Mouse (Mus musculus) forebrain, postnatal 0 days (tissue): Measurements from ENCODE around the gene Krtcap2. TPM values are rescaled to one million over a fixed set of nuclear protein-coding genes. Genes with fewer than 3 reads are reported as not detected.

Source experiments
- ATAC-seq: fragments of 200-750 bp; cut with Nextera tagmentation; 2 replicates; pipeline ENCODE4 v1.8.0; 2017; ENCODE audit warnings: mild to moderate bottlenecking, moderate library complexity
- DNase-seq: peaks from one replicate; pipeline ENCODE4 v3.0.0-alpha.2; 2015
- H3K27ac ChIP-seq: fragments of 300-500 bp; sonication (generic); 2 replicates; pipeline ENCODE4 v1.5.1; 2014; ENCODE audit warnings: low read depth, mild to moderate bottlenecking, antibody characterized with exemption, low read length, moderate library complexity, mixed read lengths
- H3K27me3 ChIP-seq: fragments of 300-500 bp; sonication (generic); 2 replicates; pipeline ENCODE4 v1.6.1; 2014; ENCODE audit warnings: mild to moderate bottlenecking, low read length, mixed read lengths; ENCODE audit not compliant: insufficient read depth
- H3K36me3 ChIP-seq: fragments of 300-500 bp; sonication (generic); 2 replicates; pipeline ENCODE4 v1.6.1; 2014; ENCODE audit warnings: mild to moderate bottlenecking, moderate library complexity; ENCODE audit not compliant: insufficient read depth
- H3K4me1 ChIP-seq: fragments of 300-500 bp; sonication (generic); 2 replicates; pipeline ENCODE4 v1.6.1; 2014; ENCODE audit warnings: antibody characterized with exemption; ENCODE audit not compliant: insufficient read depth
- H3K4me2 ChIP-seq: fragments of 300-500 bp; sonication (generic); 2 replicates; pipeline ENCODE4 v1.6.1; 2014; ENCODE audit warnings: low read depth, mild to moderate bottlenecking, moderate library complexity
- H3K4me3 ChIP-seq: fragments of 300-500 bp; sonication (generic); 2 replicates; pipeline ENCODE4 v1.5.1; 2014; ENCODE audit warnings: low read depth, low read length, mixed read lengths
- H3K9ac ChIP-seq: fragments of 300-500 bp; sonication (generic); 2 replicates; pipeline ENCODE4 v1.6.1; 2014; ENCODE audit warnings: mild to moderate bottlenecking
- H3K9me3 ChIP-seq: fragments of 300-500 bp; sonication (generic); 2 replicates; pipeline ENCODE4 v1.6.1; 2016; ENCODE audit warnings: low read length
- CTCF ChIP-seq: sonication (generic); IDR thresholded peaks from 2 replicates; pipeline ENCODE4 v1.5.1; 2016; ENCODE audit warnings: antibody characterized with exemption, control low read depth, low read depth
- WGBS: fragments of 180-500 bp; shearing (Covaris S2); extraction: QIAGEN DNeasy Blood & Tissue Kit; methylation state at CpG from one replicate; pipeline ENCODE4 v1.1.7; 2014; 5-methylcytosine and 5-hydroxymethylcytosine counted together
- polyA plus RNA-seq: library from polyadenylated mRNA; unstranded; fragments of >200 nt; fragmentation: Nextera tagmentation; extraction: Ambion mirVana; gene quantifications from 2 replicates; pipeline ENCODE4 v1.2.1, GENCODE M21; 2015
- total RNA-seq: library from RNA; depleted of rRNA; stranded (reverse); fragments of >200 nt; gene quantifications from 2 replicates; pipeline ENCODE4 v1.2.3, GENCODE M21; 2014

Krtcap2 gene
- total and polyA plus RNA-seq, 2 experiments from 2014 or later, result 67.0 to 221 TPM

DNA sequence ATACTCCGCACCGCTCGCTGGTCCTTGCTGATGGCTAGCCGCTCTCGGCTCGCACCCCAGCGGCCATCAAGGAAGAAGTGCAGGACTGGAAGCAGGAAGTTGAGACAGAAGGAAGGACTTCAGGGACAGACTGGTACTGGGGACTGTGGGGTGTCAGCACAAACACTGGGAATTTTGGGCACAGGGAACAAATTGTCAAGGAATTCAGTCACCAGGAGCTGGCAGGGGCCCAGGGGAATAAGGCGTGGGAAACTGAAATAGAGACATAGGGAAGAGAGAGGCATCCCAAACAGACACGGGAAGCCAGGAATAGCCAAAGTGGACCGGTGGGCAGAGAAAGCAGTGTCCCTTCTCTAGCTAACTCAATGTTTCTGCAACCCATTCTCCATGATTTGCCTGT lies 9.2 kb upstream of the Krtcap2 start:
- no peak overlapping the region for H3K4me3 ChIP-seq
- H3K36me3 ChIP-seq, result peaks cover 87% of the 10 kb centered on the region
- ATAC-seq (no peak), DNase-seq (no peak)
- H3K9ac ChIP-seq, result no peak overlapping the region
- no peak for TF ChIP-seq CTCF
- no peak overlapping the region for H3K27ac ChIP-seq
- no peaks in the 10 kb centered on the region for H3K9me3 ChIP-seq
- no peaks in the 10 kb centered on the region for H3K4me1 ChIP-seq
- no peak overlapping the region for H3K4me2 ChIP-seq
- 89% methylated on average over 10 of the region's 10 CpGs for WGBS
- H3K27me3 ChIP-seq, result no peaks in the 10 kb centered on the region

DNA sequence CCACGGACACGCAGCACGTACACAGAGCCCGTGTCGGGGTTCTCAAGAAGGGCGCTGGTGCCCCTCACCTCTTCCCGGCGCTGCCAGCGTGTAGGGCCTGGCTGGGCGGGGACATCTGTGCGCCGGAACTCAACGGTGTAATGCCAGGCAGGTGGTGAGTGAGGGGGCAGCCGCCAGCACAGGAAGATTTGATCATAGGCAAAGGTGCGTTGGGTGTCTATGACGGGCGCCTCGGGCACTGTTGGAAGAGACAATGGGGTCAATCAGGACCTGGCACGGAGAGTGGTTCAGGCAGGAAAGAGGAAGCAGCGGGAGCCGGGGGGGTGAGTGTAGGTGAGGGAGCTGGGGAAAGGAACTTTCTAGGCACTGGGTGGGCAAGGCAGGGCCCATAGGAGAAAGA lies 8.1 kb upstream of the Krtcap2 start:
- Histone ChIP-seq H3K36me3 (peaks cover 97% of the 10 kb centered on the region), H3K9ac (no peak overlapping the region), H3K4me1 (no peaks in the 10 kb centered on the region), H3K27ac (no peak overlapping the region), H3K4me2 (no peak overlapping the region), H3K4me3 (no peak overlapping the region), H3K27me3 (no peaks in the 10 kb centered on the region), H3K9me3 (no peaks in the 10 kb centered on the region)
- no peak for TF ChIP-seq CTCF
- no peak for DNase-seq
- no peak for ATAC-seq
- 89% methylated on average over 21 of the region's 21 CpGs for WGBS

DNA sequence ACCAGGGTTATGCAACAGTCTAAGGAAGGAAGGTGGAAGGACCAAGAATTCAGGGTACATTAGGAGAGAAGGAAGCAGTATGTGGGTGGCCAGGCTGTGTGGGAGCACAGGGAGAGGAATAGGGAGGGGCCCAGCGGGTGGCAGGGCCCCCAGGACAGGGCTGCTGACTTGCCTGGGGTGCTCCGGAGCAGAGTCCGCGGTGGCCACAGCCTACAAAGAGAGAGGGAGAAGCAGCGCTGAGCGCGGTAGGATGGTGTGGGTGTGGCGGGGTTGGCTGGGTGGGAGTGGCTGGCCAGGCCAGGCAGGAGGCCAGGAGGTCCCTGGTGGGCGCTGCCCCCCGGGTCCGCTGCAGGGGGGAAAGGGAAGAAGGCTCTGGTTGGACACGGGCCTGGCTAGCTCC lies 7.3 kb upstream of the Krtcap2 start:
- 80% methylated on average over 12 of the region's 12 CpGs for WGBS
- no peak for ATAC-seq

DNA sequence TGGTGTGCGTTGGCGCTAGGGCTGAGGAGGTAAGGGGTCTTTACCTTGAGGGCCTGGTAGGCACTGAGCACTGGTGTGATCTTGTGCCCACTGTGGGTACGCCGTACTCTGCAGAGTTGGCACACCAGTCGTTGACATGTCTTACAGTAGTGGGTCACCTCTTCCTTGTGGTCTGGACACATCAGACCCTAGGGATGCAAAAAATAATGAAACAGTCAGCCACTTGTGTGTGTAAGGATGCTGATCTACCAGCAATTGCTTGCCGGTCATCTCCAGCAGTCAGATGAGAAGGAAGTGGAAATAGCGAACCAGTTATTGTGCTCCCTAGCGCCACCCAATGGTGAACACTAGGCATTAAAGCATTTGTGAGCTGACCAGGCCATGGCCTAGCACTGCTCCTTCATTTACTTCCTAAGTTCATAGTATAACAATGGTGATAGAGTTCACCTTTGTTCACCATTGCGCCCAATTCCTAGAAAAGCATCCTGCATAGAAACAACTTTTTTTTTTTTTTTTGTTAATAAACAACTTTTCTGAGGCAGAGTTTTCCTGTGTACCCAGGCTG lies 3.4 kb upstream of the Krtcap2 start:
- Histone ChIP-seq H3K36me3 (peaks cover 51% of the 10 kb centered on the region), H3K4me2 (0 out of 2 replicates have a peak overlapping the region, but pooled peaks have one; percentile 89), H3K9me3 (no peaks in the 10 kb centered on the region), H3K27me3 (no peaks in the 10 kb centered on the region), H3K4me3 (no peak overlapping the region), H3K9ac (no peak overlapping the region), H3K4me1 (no peaks in the 10 kb centered on the region), H3K27ac (no peak overlapping the region)
- DNase-seq (peak; percentile 63), ATAC-seq (no peak)
- TF ChIP-seq CTCF, result peak; percentile 81
- WGBS, result 69% methylated on average over 9 of the region's 9 CpGs

More for the DNA sequence above, 7.3 kb upstream of the Krtcap2 start:
- no peaks in the 10 kb centered on the region for H3K9me3 ChIP-seq
- no peaks in the 10 kb centered on the region for H3K27me3 ChIP-seq
- H3K9ac ChIP-seq, result no peak overlapping the region
- no peak for DNase-seq
- H3K4me2 ChIP-seq, result no peak overlapping the region
- H3K4me3 ChIP-seq, result no peak overlapping the region
- H3K27ac ChIP-seq, result no peak overlapping the region
- H3K36me3 ChIP-seq, result peaks cover 90% of the 10 kb centered on the region
- no peaks in the 10 kb centered on the region for H3K4me1 ChIP-seq
- no peak for TF ChIP-seq CTCF

DNA sequence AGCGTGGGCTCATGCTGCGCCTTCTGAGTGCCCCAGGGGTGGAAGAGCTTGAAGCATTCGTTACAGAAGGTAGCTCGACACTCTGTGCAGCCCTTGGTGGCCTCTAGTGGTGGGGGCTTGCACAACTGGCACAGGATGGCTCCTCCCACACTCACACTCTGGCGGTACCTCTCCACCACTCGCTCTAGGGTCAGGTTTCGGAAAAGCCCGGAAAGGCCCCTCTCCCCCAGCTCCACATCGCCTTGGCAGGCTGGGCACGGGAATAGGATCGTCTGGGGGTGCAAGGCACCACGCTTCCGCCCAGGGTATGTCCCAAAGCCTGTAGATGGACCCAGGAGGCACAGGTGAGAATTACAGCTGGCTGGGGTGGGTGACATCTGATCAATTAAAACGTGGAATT lies 2.2 kb upstream of the Krtcap2 start:
- ATAC-seq, result no peak
- Histone ChIP-seq H3K9me3 (no peaks in the 10 kb centered on the region), H3K4me2 (peak overlapping the region; percentile 89), H3K4me3 (peak overlapping the region; percentile 74), H3K4me1 (no peaks in the 10 kb centered on the region), H3K27me3 (no peaks in the 10 kb centered on the region), H3K9ac (peak overlapping the region; percentile 73), H3K36me3 (peaks cover 39% of the 10 kb centered on the region), H3K27ac (no peak overlapping the region)
- TF ChIP-seq CTCF, result peak; percentile 57
- no peak for DNase-seq
- 13% methylated on average over 14 of the region's 14 CpGs for whole genome bisulfite sequencing

DNA sequence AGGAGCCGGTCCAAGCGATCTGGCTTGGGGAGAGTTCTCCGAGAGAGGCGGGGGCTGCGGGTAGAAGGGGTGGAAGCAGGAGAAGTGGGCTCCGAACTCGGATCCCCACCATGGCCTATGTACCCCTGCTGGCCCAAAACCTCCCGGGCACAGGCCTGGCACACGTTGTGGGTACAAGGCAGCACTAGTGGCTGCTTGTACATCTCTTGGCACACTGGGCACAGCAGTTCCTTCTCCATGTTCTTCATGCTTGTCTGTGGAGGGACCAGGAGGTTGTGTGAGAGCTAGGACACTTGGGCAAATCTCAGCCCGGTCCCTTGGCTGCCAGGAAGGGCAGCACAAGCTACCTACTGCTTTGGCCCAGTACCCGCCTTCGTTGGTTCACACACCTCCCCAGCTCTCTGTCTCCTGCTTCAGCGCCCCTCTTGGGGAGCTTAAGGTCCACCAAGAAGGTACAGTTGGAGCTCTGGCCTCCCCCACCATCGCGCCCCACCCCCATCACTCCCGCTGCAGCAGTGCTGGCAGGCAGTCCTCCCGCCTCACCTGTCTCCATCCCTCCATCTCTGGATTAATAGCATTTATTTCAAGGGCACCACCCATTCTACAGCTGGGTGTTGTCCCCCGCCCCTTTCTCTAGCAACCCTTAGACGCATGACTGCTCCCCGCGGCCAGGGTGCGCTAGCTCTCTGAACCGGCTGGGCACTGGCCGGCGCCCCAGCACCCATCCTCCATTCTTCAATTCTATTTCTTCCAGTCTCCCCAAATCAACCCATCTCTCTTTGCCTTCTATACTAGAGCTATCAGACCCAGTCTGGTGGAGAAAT lies 1.4 kb upstream of the Krtcap2 start:
- H3K36me3 ChIP-seq, result peaks cover 31% of the 10 kb centered on the region
- peak overlapping the region; percentile 73 for H3K9ac ChIP-seq
- no peaks in the 10 kb centered on the region for H3K27me3 ChIP-seq
- H3K27ac ChIP-seq, result peak overlapping the region; percentile 95
- 10% methylated on average over 25 of the region's 25 CpGs for WGBS
- H3K4me2 ChIP-seq, result peak overlapping the region; percentile 89
- TF ChIP-seq CTCF, result peak; percentile 37
- no peaks in the 10 kb centered on the region for H3K4me1 ChIP-seq
- ATAC-seq (peak; percentile 32), DNase-seq (no peak)
- H3K9me3 ChIP-seq, result no peaks in the 10 kb centered on the region
- peak overlapping the region; percentile 74 for H3K4me3 ChIP-seq
